Mouse (Mus musculus) frontal cortex, postnatal 14 days (tissue): ENCODE data around the gene Prdx5.

Source experiments
- DNase-seq, 2 experiments: peaks; one replicate each; pipeline ENCODE4 v3.0.0; 2022; ENCODE audit warnings: low spot score in 2 of 2

Gene Prdx5

DNA sequence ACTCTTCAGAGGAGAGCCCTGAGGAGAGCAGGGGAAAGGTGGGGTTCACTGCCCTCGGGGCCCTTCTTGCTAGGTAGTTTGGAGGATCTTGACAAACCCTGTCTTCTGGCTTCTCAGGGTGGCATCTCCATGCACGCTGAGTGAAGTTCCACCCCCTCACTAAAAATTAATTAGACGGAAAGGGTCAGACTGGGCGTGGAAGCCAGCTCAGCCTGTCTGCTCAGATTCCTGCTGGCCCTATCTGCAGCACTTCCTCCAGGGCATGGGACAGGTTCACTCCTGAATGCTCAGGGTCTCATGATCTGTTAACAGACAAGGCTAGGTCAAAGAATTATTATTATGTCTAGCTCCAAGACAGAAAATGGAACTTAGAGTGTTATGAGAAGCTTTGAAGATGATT, 17.4 kb downstream of the Prdx5 start:
- no peak for DNase-seq

DNA sequence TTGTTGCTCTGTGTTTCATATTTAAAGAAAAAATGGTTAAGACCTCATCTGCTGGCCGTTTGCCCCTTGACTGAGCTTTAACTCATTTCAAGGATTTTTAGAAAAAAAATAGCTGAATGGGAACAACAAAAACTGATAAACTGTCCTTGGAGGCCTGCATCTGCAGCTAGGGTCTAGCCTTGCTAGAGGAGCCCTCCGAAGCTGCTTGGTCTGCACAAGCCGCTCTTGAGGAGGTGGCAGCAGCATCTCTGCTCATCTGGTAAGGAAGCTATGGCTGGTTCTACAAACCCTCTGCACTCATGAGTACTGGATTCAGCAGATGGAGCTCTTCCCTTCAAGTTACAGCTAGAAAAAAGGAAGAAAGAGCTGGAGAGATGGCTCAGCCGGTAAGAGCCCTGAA, 31.9 kb downstream of the Prdx5 start:
- DNase-seq = no peak

- DNase-seq = no peak
These were observed 33.1 kb downstream of the Prdx5 start for GRCm38 (mm10) chr19:6876799-6877198.

DNA sequence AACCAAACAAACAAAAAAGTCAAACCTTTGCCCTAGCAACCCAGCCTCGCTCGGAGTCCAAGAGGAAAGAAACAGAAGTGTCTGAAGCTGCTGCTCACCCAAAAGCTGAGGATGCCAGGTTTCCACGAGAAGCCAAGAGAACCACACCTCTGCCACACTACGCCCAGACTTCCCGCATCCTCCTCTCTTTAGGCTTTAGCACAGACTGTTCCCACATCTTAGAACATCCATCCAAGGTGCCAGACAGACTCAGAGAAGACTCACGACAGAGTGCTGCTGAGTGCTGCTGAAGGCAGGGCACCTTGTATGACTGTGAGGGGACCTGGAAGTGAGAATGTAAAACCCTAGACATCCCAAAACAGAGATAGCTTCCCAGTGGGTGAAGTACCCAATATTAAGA, 34.1 kb downstream of the Prdx5 start:
- DNase-seq = no peak

DNA sequence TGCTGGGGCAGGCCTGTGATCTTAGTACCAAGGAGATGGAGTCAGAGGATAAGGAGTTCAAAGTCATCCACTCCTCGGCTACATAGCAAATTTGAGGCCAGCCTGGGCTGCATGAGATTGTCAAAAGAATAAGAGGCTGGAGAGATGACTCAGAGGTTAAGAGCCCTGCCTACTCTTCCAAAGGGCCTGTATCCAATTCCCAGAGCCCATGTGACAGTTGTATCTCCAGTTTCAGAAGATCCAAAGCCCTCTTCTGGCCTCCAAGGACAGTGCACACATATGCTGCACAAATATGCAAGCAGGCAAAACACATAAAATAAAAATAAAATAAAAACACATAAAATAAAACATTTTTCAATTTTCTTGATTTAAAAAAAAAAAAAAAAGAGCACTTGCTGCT, 35.6 kb downstream of the Prdx5 start:
- DNase-seq = no peak

GRCm38 (mm10) chr19:6872701-6873100, 37.2 kb downstream of the Prdx5 start:
- DNase-seq = no peak

DNA sequence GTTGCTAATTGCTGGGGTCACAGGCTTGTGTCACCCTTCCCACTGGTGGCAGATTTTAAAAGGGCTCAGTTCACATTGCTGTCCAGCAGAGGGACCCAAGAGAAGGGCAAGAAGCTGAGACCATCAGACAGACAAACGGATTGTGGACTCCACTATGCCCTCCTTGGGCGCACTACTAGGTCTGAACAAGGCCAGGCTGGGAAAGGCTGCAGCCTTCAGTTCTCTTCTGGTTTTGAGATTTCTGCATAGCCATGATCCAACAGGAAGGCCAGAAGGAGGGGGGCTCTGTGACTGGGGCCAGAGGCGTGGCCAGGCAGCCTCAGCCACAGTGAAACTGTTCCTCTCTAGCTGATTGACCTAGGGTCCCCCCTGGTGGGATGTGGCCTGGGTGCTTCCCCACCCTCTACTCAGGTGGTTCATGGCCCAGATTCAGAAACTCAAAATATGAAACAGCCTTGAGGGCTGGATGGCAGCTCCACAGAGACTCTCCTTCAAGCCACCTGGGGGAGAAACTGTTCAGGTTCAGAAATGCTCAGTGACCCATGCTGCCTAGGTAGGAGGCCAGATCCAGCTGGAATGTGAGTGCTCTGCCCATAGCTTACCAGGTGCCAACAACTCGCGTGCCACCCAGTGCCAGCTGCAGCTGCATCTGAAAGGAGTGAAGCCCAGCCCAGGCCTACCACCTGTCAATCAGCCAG, 38.2 kb downstream of the Prdx5 start:
- no peak for DNase-seq

GRCm38 (mm10) chr19:6869355-6869754, 40.6 kb downstream of the Prdx5 start:
- DNase-seq = no peak

DNA sequence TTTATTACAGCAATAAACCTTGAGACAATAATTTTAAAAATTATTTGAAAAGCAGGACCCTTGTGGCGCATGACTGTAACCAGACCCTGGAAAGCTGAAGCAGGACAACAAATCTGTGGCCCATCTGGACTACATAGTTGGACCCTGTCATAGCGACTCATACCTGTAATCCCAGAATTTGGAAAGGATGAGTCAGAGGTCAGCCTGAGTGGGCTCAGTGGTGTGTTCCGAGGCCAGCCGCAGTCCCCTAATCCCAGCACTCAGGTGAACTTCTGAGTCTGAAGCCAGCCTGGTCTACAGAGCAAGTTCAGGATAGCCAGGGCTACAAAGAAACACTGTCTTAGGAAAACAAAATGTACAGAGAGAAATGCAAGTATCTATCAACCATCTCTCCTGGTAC, 48.5 kb downstream of the Prdx5 start:
- DNase-seq = no peak

GRCm38 (mm10) chr19:6860706-6861105, 49.2 kb downstream of the Prdx5 start:
- no peak for DNase-seq

DNA sequence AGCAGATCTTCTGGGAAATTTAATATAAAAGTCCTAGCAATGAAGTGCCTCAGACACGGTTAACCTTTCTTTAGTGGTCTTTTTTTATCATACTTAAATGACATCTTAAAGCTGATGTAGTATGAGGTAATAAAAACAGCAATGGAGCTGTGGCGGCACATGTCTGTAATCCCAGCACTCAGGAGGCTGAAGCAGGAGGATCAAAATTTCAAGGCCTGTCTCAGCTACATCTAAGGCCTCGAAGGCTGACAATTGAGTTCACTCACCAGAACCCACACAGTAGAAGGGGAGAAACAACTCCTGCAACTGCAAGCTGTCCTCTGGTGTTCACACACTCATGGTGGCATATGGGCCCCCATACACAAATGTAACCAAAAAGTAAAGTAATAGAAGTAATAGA, 49.9 kb downstream of the Prdx5 start:
- no peak for DNase-seq

DNA sequence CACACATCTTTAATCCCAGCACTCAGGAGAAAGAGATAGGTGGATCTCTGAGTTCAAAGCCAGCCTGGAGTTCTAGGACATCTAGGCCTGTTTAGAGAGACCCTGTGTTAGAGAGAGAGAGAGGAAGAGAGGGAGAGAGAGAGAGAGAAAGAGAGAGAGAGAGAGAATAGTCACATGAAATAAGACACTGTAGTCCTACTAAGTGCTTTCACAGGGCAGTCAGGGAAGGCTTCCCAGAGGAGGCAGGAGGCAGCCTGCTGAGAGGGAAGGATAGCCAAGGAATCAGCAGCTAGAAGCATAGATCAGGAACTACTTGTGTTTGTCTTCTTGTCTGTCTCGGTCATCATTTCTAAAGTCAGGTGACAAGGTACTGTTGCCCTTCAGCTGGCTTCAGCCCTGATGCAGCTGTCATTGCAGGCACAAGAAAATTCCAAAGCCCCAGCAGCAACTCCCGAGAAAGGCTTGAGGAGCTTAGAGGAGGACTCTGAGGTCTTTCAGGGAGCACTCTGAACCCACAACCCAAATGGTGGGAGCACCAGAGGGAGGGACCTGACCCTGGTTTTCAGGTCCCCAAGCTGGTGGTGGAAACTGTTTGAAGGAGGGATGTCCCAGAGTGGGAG, 50.8 kb downstream of the Prdx5 start:
- no peak for DNase-seq

- DNase-seq = no peak
These were observed 51.9 kb downstream of the Prdx5 start, which contains the start of gene Ccdc88b for GRCm38 (mm10) chr19:6858031-6858430. Gene Ccdc88b, minus strand, starts transcription at chr19:6858211.

GRCm38 (mm10) chr19:6857391-6858005, 52.4 kb downstream of the Prdx5 start:
- no peak for DNase-seq

GRCm38 (mm10) chr19:6857003-6857360, 52.9 kb downstream of the Prdx5 start:
- no peak for DNase-seq
